Mouse (Mus musculus) adrenal gland, postnatal 25 days (tissue): Measurements from ENCODE around the gene H2al3. TPM values are rescaled to one million over a fixed set of nuclear protein-coding genes. Genes with fewer than 3 reads are reported as not detected.

ENCODE experiments used
- DNase-seq: peaks from one replicate; pipeline ENCODE4 v3.0.0; 2021; ENCODE audit warnings: mixed read lengths
- long read RNA-seq: library from polyadenylated mRNA; stranded (forward); transcript quantifications from one replicate; pipeline ENCODE4 v2.0.0, GENCODE M21; 2021
- total RNA-seq: library from RNA; stranded (reverse); gene quantifications from 2 replicates; pipeline ENCODE4 v1.2.3, GENCODE M21; 2021

The H2al3 gene
- not detected in 2 replicates for total RNA-seq
- long read RNA-seq: 0 reads

DNA sequence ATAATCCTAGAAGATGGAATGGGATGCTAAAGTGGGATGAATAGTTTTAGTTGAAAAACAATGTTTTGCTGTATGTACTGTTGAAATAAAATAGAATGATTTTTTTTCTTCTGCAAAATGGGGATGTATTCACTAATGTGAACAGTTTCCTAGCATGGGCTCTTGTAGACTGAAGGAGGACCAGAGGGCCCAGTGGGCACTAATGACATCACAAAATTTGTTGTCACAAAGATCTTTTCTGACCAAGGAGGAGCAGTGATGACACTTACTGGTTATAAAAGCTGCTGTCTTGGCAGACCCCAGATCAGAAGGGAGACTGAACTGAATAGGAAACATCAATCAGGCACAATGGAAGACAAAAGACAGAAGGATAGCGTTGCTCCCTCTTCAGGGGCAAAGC lies at the start of gene H2al3:
H2al3 (plus strand) TSS at position 301 of the 400 bp plus-strand sequence.
- no peak for DNase-seq

DNA sequence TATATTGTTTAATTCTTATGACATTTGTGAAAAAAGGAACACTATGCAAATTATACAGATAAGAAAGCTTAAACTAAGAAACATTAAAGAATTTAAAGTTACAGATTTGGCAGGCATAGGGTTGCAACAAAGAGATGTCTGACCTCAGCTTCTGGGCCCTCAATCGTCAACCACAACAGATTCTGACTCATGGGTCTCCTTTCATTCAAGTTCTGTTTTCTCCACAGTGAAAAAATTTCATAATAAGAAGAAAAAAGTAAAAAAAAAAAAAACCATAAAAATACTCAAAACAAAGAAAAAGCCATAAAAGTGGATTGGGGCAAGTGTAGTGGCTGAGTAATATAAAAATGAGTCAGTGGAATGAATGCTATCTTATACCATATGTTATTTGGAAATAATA lies 39.4 kb upstream of the H2al3 start:
- no peak for DNase-seq

DNA sequence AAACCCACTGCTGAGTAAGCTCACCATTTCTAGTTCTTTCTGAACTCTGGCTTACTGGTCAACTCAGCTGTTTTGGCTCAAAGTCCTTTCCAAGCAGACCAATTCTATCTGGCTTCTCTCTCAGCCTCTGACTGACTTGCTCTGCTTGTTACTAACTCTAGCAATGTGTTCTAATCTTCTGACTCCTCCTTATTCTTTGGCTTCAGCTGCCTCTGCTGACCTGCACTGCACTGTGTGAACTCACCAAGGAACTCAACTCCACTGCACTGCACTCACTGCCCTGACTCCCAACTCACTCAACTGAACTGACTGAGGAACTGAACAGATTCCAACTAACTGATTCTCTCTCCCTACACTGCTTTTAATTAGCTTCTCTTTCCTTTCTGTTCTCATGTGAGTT lies 37.0 kb upstream of the H2al3 start:
- DNase-seq: no peak

DNA sequence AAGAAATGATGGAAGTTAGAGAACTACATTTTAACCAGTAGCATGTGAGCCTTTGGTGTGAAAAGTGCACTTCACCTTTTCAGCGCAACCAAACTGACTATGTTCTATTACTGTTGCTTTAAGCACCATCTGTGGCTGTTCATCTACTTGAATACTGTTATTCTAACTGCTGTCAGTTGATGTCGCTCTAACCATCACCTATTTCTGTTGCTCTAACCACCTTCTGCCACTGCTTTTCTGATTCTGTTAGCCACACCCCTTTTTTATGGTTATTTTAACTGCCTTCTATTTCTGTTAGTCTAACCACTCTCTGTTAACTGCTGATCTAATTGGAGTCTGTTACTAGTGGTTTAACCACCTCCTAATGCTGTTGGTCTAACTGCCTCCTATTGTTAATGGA lies 14.7 kb upstream of the H2al3 start:
- DNase-seq: no peak

DNA sequence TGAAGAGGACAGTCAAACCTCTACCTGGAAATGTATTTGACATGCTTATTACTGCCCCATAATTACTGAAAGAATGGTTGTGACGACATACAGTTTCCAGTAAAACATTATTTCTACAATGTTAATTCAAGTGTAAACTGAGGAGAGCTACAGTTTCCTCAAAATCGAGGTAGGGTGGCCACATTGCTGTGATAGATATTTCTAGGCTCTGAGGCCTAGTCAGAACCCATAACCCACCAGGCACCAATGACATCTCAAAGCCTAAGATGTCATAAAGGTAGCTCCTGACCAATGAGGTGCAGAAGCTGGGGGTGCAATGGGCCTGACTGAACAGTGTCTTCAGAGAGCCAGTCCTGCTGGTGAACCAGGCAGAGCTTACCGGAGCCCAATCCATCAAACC lies 2.9 kb upstream of the H2al3 start, which contains the start of gene Hypm:
Hypm (plus strand) TSS at position 301 of the 400 bp plus-strand sequence.
- no peak for DNase-seq

DNA sequence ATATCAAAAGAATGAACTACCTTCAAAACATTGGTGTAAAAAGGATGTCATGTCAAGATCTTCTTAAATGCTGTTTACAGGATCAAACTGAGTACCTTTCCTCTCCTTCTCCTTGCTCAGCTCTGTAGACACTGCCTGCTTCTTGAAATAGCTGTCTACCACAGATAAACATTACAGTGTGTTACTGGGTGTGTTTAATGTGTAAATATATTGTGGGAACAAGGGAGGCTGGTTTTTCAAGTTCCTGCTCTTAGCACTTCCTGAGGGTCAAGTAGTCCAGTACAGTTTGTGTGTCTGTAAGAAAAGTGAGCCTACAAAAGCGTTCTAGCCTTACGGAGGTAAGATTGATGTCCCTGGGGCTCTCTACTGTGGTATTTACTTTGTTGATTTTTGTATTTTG lies 12.4 kb downstream of the H2al3 start:
- DNase-seq: no peak

DNA sequence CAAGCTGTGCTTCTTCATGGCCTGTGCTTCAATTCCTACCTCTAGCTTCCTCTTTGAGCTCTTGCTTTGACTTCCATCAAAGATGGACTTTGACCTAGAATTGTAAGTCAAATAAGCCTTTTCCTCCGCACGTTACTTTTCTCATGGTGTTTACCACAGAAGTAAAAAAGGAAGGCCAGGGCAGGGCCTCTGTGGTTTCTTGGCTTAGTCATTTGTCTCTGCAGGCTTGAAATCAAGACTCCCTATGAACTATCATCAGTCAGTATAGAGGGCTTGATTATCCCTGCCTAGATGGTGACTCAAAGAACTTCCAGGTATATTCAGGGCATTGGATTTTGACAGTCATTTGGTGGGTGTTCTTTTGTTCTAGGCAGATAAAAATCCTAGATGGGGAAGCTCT lies 26.0 kb downstream of the H2al3 start:
- DNase-seq: no peak

DNA sequence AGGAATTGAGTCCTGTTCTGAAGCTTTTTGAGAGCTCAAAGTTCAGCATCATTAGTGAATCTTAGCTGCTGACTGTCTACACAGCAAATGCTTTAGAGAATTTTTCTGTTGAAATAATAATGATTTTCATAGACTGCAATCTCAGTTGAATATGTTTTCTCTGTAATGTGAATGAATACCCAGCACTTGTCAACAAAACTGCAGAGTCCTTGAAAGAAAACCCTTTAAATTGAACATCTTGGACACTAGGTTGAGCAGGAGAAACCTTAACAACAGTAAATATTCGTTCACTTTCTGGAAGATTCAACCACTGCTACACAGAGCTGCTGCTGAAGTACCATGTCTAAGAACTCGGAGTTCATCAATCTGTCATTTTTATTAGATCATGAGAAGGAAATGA lies 35.8 kb downstream of the H2al3 start, which contains the start of gene Sytl5:
Sytl5 (plus strand) TSS at position 301 of the 400 bp plus-strand sequence.
- no peak for DNase-seq

Other genes with a start within 250 kb of the H2al3 start
- 155 and 156 TPM in 2 replicates for gene Dynlt3, start 186.7 kb upstream of the H2al3 start, total RNA-seq
- gene Hypm, start 2.8 kb upstream of the H2al3 start, total RNA-seq: not detected in 2 replicates
- gene Sytl5, start 35.9 kb downstream of the H2al3 start, total RNA-seq: 5.8 and 8.5 TPM in 2 replicates